Mouse (Mus musculus): ENCODE results near the gene Adarb1.

The Adarb1 gene

GRCm38 (mm10) chr10:77418138-77418537 lies at the start of gene Adarb1:
TSS of gene Adarb1 (minus strand) at chr10:77418270.
- in situ Hi-C loops (cut with MboI; ENCODE audit: unreplicated experiment in 2 of 2) = no loop called here

GRCm38 (mm10) chr10:77467407-77467806 lies 49.3 kb upstream of the Adarb1 start:
- in situ Hi-C loops (cut with MboI; ENCODE audit: unreplicated experiment in 2 of 2) = no loop called here

GRCm38 (mm10) chr10:77465902-77466301 lies 47.8 kb upstream of the Adarb1 start:
- in situ Hi-C loops (cut with MboI; ENCODE audit: unreplicated experiment in 2 of 2) = no loop called here

- in situ Hi-C loops (cut with MboI; ENCODE audit: unreplicated experiment in 2 of 2) = no loop called here
Observed at GRCm38 (mm10) chr10:77464181-77464936, 46.3 kb upstream of the Adarb1 start.

- in situ Hi-C loops (cut with MboI; ENCODE audit: unreplicated experiment in 2 of 2) = no loop called here
Observed at GRCm38 (mm10) chr10:77461161-77461560, 43.1 kb upstream of the Adarb1 start.

- in situ Hi-C loops (cut with MboI; ENCODE audit: unreplicated experiment in 2 of 2) = no loop called here
Observed at GRCm38 (mm10) chr10:77457701-77458100, 39.6 kb upstream of the Adarb1 start.

- in situ Hi-C loops (cut with MboI; ENCODE audit: unreplicated experiment in 2 of 2) = no loop called here
Observed at GRCm38 (mm10) chr10:77456507-77456906, 38.4 kb upstream of the Adarb1 start.

- in situ Hi-C loops (cut with MboI; ENCODE audit: unreplicated experiment in 2 of 2) = no loop called here
Observed at GRCm38 (mm10) chr10:77455251-77456010, 37.4 kb upstream of the Adarb1 start.

- in situ Hi-C loops (cut with MboI; ENCODE audit: unreplicated experiment in 2 of 2) = no loop called here
Observed at GRCm38 (mm10) chr10:77454795-77455194, 36.7 kb upstream of the Adarb1 start.

GRCm38 (mm10) chr10:77451822-77452221 lies 33.8 kb upstream of the Adarb1 start:
- in situ Hi-C loops (cut with MboI; ENCODE audit: unreplicated experiment in 2 of 2) = no loop called here

GRCm38 (mm10) chr10:77450159-77450464 lies 32.0 kb upstream of the Adarb1 start:
- in situ Hi-C loops (cut with MboI; ENCODE audit: unreplicated experiment in 2 of 2) = no loop called here

GRCm38 (mm10) chr10:77449315-77450158 lies 31.5 kb upstream of the Adarb1 start:
- in situ Hi-C loops (cut with MboI; ENCODE audit: unreplicated experiment in 2 of 2) = no loop called here

GRCm38 (mm10) chr10:77448698-77449247 lies 30.7 kb upstream of the Adarb1 start:
- in situ Hi-C loops (cut with MboI; ENCODE audit: unreplicated experiment in 2 of 2) = no loop called here

GRCm38 (mm10) chr10:77448209-77448608 lies 30.1 kb upstream of the Adarb1 start:
- in situ Hi-C loops (cut with MboI; ENCODE audit: unreplicated experiment in 2 of 2) = no loop called here

GRCm38 (mm10) chr10:77447755-77448154 lies 29.7 kb upstream of the Adarb1 start:
- in situ Hi-C loops (cut with MboI; ENCODE audit: unreplicated experiment in 2 of 2) = no loop called here

GRCm38 (mm10) chr10:77442250-77442649 lies 24.2 kb upstream of the Adarb1 start:
- in situ Hi-C loops (cut with MboI; ENCODE audit: unreplicated experiment in 2 of 2) = no loop called here

GRCm38 (mm10) chr10:77441812-77442211 lies 23.7 kb upstream of the Adarb1 start:
- in situ Hi-C loops (cut with MboI; ENCODE audit: unreplicated experiment in 2 of 2) = no loop called here

GRCm38 (mm10) chr10:77440841-77441755 lies 23.0 kb upstream of the Adarb1 start:
- in situ Hi-C loops (cut with MboI; ENCODE audit: unreplicated experiment in 2 of 2) = no loop called here

GRCm38 (mm10) chr10:77440286-77440685 lies 22.2 kb upstream of the Adarb1 start:
- in situ Hi-C loops (cut with MboI; ENCODE audit: unreplicated experiment in 2 of 2) = no loop called here

GRCm38 (mm10) chr10:77439026-77439425 lies 21.0 kb upstream of the Adarb1 start:
- in situ Hi-C loops (cut with MboI; ENCODE audit: unreplicated experiment in 2 of 2) = no loop called here
